ENCODE assay signal across 25 mouse cellular contexts in the genomic region with DNA sequence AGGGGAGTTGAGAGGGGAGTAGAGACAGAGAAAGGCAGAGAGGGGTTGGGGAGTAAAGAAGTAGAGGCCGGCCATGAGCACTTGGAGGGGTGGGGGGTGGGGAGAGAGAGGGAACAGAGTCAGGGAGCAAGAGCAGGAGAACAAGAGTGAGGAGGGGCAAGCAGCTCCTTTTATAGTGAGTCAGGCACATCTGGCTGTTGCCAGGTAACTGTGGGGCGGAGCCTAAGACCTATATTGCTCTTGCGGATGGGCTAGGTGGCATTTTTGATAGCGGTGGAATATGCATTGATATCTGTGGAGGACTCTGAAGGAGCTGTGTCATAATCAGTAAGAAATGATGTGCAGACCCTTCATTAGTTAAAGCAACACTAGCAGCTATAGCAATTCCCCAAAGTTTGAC. TPM values are rescaled to one million over a fixed set of nuclear protein-coding genes. Genes with fewer than 3 reads are reported as not detected.
DNase-seq lines count a peak whose midpoint lies in the region; ATAC-seq and TF ChIP-seq lines count a peak whose summit lies in the region.
"Had no signal": no experiment of that assay in that cellular context is flagged by ENCODE, and none has a peak within 500 bp of the region (broad histone marks: within the 10 kb centered on the region; RNA-seq: fewer than 3 reads in every experiment).

No protein-coding gene starts in this region.

- ATAC-seq in forebrain, postnatal 0 days: 0 out of 2 replicates have a peak, but pooled peaks have one; percentile 20
- no peak for ATAC-seq in forebrain, embryonic 11.5 days (replicated peaks; ENCODE audit: low FRiP score)
- 0 out of 2 replicates have a peak, but pooled peaks have one; percentile 5 for ATAC-seq in limb, embryonic 11.5 days (ENCODE audit: insufficient number of reproducible peaks, low FRiP score, low TSS enrichment, low read depth)
- 0 out of 2 replicates have a peak, but pooled peaks have one; percentile 24 for ATAC-seq in limb, embryonic 12.5 days (ENCODE audit: insufficient number of reproducible peaks, insufficient read depth, low FRiP score, low TSS enrichment, low read depth)
- ATAC-seq: activated CD4-positive, CD25-positive, alpha-beta regulatory T cell, adult 4 months; CD4-positive, CD25-positive, alpha-beta regulatory T cell, adult 4 months; forebrain, embryonic 16.5 days; inflammation-experienced regulatory T-cells, adult 6 months had no signal

- H3K4me1 ChIP-seq in forebrain, postnatal 0 days (ENCODE audit: insufficient read depth): no peaks in the 10 kb centered on the region
- H3K4me1 ChIP-seq in forebrain, embryonic 11.5 days (replicated peaks; ENCODE audit: control insufficient read depth, insufficient read depth, low read length): no peaks in the 10 kb centered on the region
- no peaks in the 10 kb centered on the region for H3K4me1 ChIP-seq in limb, embryonic 11.5 days (ENCODE audit: control insufficient read depth, insufficient read depth, low read length)
- peaks cover 10% of the 10 kb centered on the region for H3K4me1 ChIP-seq in limb, embryonic 10.5 days
- peaks cover 14% of the 10 kb centered on the region for H3K4me1 ChIP-seq in limb, embryonic 12.5 days (replicated peaks)

- H3K4me3 ChIP-seq in forebrain, postnatal 0 days (ENCODE audit: low read depth, low read length): no peak overlapping the region
- H3K4me3 ChIP-seq in forebrain, embryonic 11.5 days (ENCODE audit: low read depth, low read length): no peak overlapping the region
- H3K4me3 ChIP-seq in limb, embryonic 11.5 days (ENCODE audit: low read depth, low read length): no peak overlapping the region
- no peak overlapping the region for H3K4me3 ChIP-seq in limb, embryonic 10.5 days
- H3K4me3 ChIP-seq in limb, embryonic 12.5 days (replicated peaks): no peak overlapping the region
- H3K4me3 ChIP-seq: heart, adult 2 months; neural tube, embryonic 12.5 days had no signal

- TF ChIP-seq CTCF in forebrain, postnatal 0 days (IDR thresholded peaks at IDR 0.05; ENCODE audit: low read depth): no peak

- DNase-seq in forebrain, postnatal 0 days: no peak
- no peak for DNase-seq in forebrain, embryonic 11.5 days (ENCODE audit: low spot score)
- DNase-seq in limb, embryonic 11.5 days (ENCODE audit: low spot score): no peak
- DNase-seq in limb, embryonic 10.5 days (ENCODE audit: low spot score): no peak
- peak; percentile 55 for DNase-seq in R1 (ENCODE audit: low read depth, low spot score)
- DNase-seq in adrenal gland, adult (ENCODE audit: inconsistent age in 2 of 2, low spot score in 1 of 2): no peak
- DNase-seq: adrenal gland, postnatal 10 days; cerebellum, adult 2 months; cerebellum, postnatal 25 days; gastrocnemius, postnatal 25 days; heart, adult 2 months; kidney, adult 8-10 months; kidney, postnatal 14 days; lung, embryonic 14.5 days; lung, postnatal 4 days; retina, postnatal 1 day; right cerebral cortex, postnatal 25 days; spleen, adult 18-20 months had no signal

- H3K9ac ChIP-seq in forebrain, postnatal 0 days: no peak overlapping the region
- no peak overlapping the region for H3K9ac ChIP-seq in forebrain, embryonic 11.5 days (ENCODE audit: low read length)
- no peak overlapping the region for H3K9ac ChIP-seq in limb, embryonic 11.5 days (ENCODE audit: low read length)
- no peak overlapping the region for H3K9ac ChIP-seq in limb, embryonic 12.5 days (replicated peaks)
- H3K9ac ChIP-seq: liver, embryonic 14.5 days; lung, embryonic 14.5 days; neural tube, embryonic 12.5 days had no signal

- WGBS in forebrain, postnatal 0 days: 52% methylated on average over 4 of the region's 4 CpGs
- WGBS in forebrain, embryonic 11.5 days: 49% methylated on average over 4 of the region's 4 CpGs
- WGBS in limb, embryonic 11.5 days: 38% methylated on average over 4 of the region's 4 CpGs
- WGBS in limb, embryonic 10.5 days: 47% methylated on average over 4 of the region's 4 CpGs
- WGBS in limb, embryonic 12.5 days: 50% methylated on average over 4 of the region's 4 CpGs

- H3K9me3 ChIP-seq in forebrain, postnatal 0 days (ENCODE audit: low read length): no peaks in the 10 kb centered on the region
- no peaks in the 10 kb centered on the region for H3K9me3 ChIP-seq in forebrain, embryonic 11.5 days (ENCODE audit: control insufficient read depth, low read length)
- no peaks in the 10 kb centered on the region for H3K9me3 ChIP-seq in limb, embryonic 11.5 days (ENCODE audit: control insufficient read depth, low read length)
- no peaks in the 10 kb centered on the region for H3K9me3 ChIP-seq in limb, embryonic 10.5 days (replicated peaks)
- H3K9me3 ChIP-seq in limb, embryonic 12.5 days: no peaks in the 10 kb centered on the region
- H3K9me3 ChIP-seq: neural tube, embryonic 12.5 days had no signal

- no peak overlapping the region for H3K27ac ChIP-seq in forebrain, postnatal 0 days (ENCODE audit: low read depth, low read length)
- no peak overlapping the region for H3K27ac ChIP-seq in forebrain, embryonic 11.5 days (ENCODE audit: low read depth, low read length)
- H3K27ac ChIP-seq in limb, embryonic 11.5 days (replicated peaks; ENCODE audit: low read depth, low read length): no peak overlapping the region
- H3K27ac ChIP-seq in limb, embryonic 10.5 days: no peak overlapping the region
- no peak overlapping the region for H3K27ac ChIP-seq in limb, embryonic 12.5 days
- H3K27ac ChIP-seq: heart, adult 2 months; liver, embryonic 14.5 days; neural tube, embryonic 12.5 days had no signal

- H3K36me3 ChIP-seq in forebrain, postnatal 0 days (ENCODE audit: insufficient read depth): no peaks in the 10 kb centered on the region
- no peaks in the 10 kb centered on the region for H3K36me3 ChIP-seq in forebrain, embryonic 11.5 days (ENCODE audit: control insufficient read depth, insufficient read depth, low read length)
- no peaks in the 10 kb centered on the region for H3K36me3 ChIP-seq in limb, embryonic 11.5 days (ENCODE audit: control insufficient read depth, insufficient read depth, low read length)
- no peaks in the 10 kb centered on the region for H3K36me3 ChIP-seq in limb, embryonic 10.5 days
- no peaks in the 10 kb centered on the region for H3K36me3 ChIP-seq in limb, embryonic 12.5 days
- H3K36me3 ChIP-seq: neural tube, embryonic 12.5 days had no signal

- H3K27me3 ChIP-seq in forebrain, postnatal 0 days (ENCODE audit: insufficient read depth, low read length): no peaks in the 10 kb centered on the region
- H3K27me3 ChIP-seq in forebrain, embryonic 11.5 days (ENCODE audit: control insufficient read depth, insufficient read depth, low read length): no peaks in the 10 kb centered on the region
- no peaks in the 10 kb centered on the region for H3K27me3 ChIP-seq in limb, embryonic 11.5 days (ENCODE audit: control insufficient read depth, insufficient read depth, low read length)
- no peaks in the 10 kb centered on the region for H3K27me3 ChIP-seq in limb, embryonic 10.5 days (ENCODE audit: low read depth, poor library complexity, severe bottlenecking)
- H3K27me3 ChIP-seq in limb, embryonic 12.5 days: no peaks in the 10 kb centered on the region
- H3K27me3 ChIP-seq: neural tube, embryonic 12.5 days had no signal

- H3K4me2 ChIP-seq in forebrain, postnatal 0 days (ENCODE audit: low read depth): no peak overlapping the region
- H3K4me2 ChIP-seq in forebrain, embryonic 11.5 days (ENCODE audit: low read depth, low read length, severe bottlenecking): no peak overlapping the region
- no peak overlapping the region for H3K4me2 ChIP-seq in limb, embryonic 11.5 days (ENCODE audit: low read depth, severe bottlenecking)
- H3K4me2 ChIP-seq in limb, embryonic 12.5 days: no peak overlapping the region
- H3K4me2 ChIP-seq: lung, embryonic 14.5 days; neural tube, embryonic 12.5 days had no signal

RNA-seq across cellular contexts. Expression of a gene that starts 45.8 kb away (rescaled TPM):
- 66.9 and 71.6 TPM in 2 replicates for total RNA-seq in forebrain, postnatal 0 days (2014; rRNA removed)
- polyA plus RNA-seq in forebrain, postnatal 0 days (2015; fragmentation: Nextera tagmentation; extraction: Ambion mirVana): 31.1 and 41.7 TPM in 2 replicates
- 28.0 and 31.6 TPM in 2 replicates for polyA plus RNA-seq in forebrain, embryonic 11.5 days (2014; fragmentation: Nextera tagmentation; extraction: Ambion mirVana)
- 24.5 and 26.6 TPM in 2 replicates for polyA plus RNA-seq in limb, embryonic 11.5 days (2014; fragmentation: Nextera tagmentation; extraction: Ambion mirVana)
- polyA plus RNA-seq in limb, embryonic 10.5 days (2016; fragmentation: Nextera tagmentation; extraction: Ambion mirVana): 21.9 and 26.4 TPM in 2 replicates
- 32.6 and 34.9 TPM in 2 replicates for polyA plus RNA-seq in limb, embryonic 12.5 days (2016; fragmentation: Nextera tagmentation; extraction: Ambion mirVana)
